Mouse (Mus musculus) kidney, adult 2 months (tissue): Measurements from ENCODE around the gene Rapgef2. TPM values are rescaled to one million over a fixed set of nuclear protein-coding genes. Genes with fewer than 3 reads are reported as not detected.
"Not testable (repeated sequence)": the region's sequence is repeated elsewhere in the genome, so short reads cannot be mapped to it uniquely, and the experiment has no call there.

Experiments used
- DNase-seq: peaks from one replicate; pipeline ENCODE4 v3.0.0; 2021
- H3K27ac ChIP-seq: fragments of 200-500 bp; 2 replicates; pipeline ENCODE4 v1.5.1; 2012; ENCODE audit warnings: low read depth, low read length, control low read depth, inconsistent platforms; ENCODE audit not compliant: insufficient read depth
- H3K27me3 ChIP-seq: fragments of 200-500 bp; replicated peaks from 2 replicates; pipeline ENCODE4 v1.6.1; 2012; ENCODE audit warnings: mild to moderate bottlenecking, moderate library complexity, low read length, inconsistent platforms; ENCODE audit not compliant: control insufficient read depth, insufficient read depth
- H3K36me3 ChIP-seq: fragments of 200-500 bp; 2 replicates; pipeline ENCODE4 v1.6.1; 2012; ENCODE audit warnings: mild to moderate bottlenecking, moderate library complexity, low read length, inconsistent platforms; ENCODE audit not compliant: control insufficient read depth, insufficient read depth
- H3K4me1 ChIP-seq: fragments of 200-500 bp; 2 replicates; pipeline ENCODE4 v1.6.1; 2011; ENCODE audit warnings: low read length; ENCODE audit not compliant: control insufficient read depth, insufficient read depth
- H3K4me3 ChIP-seq: fragments of 200-500 bp; 2 replicates; pipeline ENCODE4 v1.5.1; 2011; ENCODE audit warnings: mild to moderate bottlenecking, low read depth, low read length, control low read depth; ENCODE audit not compliant: insufficient read depth
- CTCF ChIP-seq: fragments of 200-500 bp; conservative IDR thresholded peaks from 2 replicates; pipeline ENCODE4 v1.5.1; 2011; ENCODE audit warnings: low read depth, mild to moderate bottlenecking, control low read depth, low read length, moderate library complexity, mixed read lengths; ENCODE audit not compliant: insufficient read depth, insufficient read length
- POLR2A ChIP-seq: fragments of 200-500 bp; IDR thresholded peaks from one replicate; pipeline ENCODE4 v1.6.1; 2011; ENCODE audit warnings: low read depth, low read length, control low read depth
- whole genome bisulfite sequencing: fragments of 180-500 bp; shearing (Covaris S2); methylation state at CpG from one replicate; pipeline ENCODE4 v1.1.7; 2018; 5-methylcytosine and 5-hydroxymethylcytosine counted together
- polyA plus RNA-seq: library from polyadenylated mRNA; depleted of rRNA; stranded (reverse); fragments of >200 nt; gene quantifications from 2 replicates; pipeline ENCODE4 v1.2.3, GENCODE M21; 2012

Rapgef2 gene
- polyA plus RNA-seq, 1 experiment: 7.6 TPM

DNA sequence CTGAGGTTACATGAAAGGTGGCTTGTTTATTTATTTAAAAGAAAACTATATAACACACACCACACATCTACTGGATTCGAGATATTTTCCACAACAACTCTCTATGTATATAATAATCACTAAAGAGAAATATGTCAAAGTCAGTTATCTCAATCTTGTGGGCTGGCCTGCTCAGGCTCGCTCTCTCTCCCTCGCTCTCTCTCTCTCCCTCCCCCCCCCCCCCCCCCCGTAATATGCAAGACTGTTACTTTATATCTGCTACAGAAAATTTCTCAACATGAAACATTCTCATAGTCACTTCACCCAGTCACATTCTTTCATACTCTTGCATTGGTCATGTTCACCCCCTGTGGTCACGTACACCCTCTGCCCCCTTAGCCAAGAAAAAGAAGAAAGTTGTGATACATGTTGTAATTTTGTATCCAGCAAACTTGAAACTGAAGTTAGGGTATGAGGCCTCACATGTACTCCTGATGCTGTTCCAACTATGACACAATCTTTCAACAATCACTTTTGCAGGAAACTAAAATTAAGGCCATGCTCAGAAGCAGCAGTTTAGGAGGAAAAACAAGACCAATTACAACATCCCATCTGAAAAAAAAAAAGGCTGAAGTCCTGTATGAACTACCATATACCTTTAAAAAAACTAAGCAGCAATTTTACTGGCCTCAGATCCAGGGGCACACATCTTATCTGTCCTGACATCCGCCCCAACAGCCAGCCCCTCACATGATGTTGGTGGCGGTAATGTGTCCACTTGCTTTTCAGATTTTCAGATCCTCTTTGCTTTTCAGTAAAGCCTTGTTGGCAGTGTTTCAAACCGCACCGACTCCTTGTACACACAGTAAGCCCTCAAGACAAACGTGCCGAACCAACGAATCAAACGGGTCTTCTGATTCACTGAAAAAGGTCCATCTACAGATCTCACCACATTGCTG, 52.6 kb downstream of the Rapgef2 start:
- Histone ChIP-seq H3K27me3 (no peaks in the 10 kb centered on the region), H3K27ac (no peak overlapping the region), H3K4me3 (no peak overlapping the region), H3K36me3 (no peaks in the 10 kb centered on the region), H3K4me1 (peaks cover 9% of the 10 kb centered on the region)
- DNase-seq: peak; percentile 45
- WGBS: 68% methylated on average over 13 of the region's 13 CpGs
- no peak for TF ChIP-seq CTCF
- no peak for TF ChIP-seq POLR2A

DNA sequence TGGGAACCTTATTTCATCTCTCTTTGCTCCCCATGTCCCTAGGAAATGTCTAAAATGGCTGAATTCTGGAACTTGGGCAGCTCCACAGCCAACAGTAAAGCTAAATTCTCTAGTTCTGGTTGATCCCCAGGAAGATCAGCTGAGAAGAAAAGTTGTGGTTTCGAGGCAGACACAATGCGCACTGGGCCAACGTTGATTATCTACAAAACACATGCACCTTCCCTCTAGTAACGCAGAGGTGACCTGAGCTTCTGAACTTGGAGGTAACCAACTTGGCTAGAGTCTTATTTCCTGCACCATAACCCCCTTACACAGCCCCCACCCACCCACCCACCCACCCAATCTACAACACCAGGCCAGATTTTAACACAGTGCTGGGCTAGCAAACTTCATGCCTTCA, 55.6 kb downstream of the Rapgef2 start:
- H3K27me3 ChIP-seq: no peaks in the 10 kb centered on the region
- no peak overlapping the region for H3K27ac ChIP-seq
- no peak for TF ChIP-seq POLR2A
- TF ChIP-seq CTCF: no peak
- WGBS: 95% methylated on average over 4 of the region's 4 CpGs
- no peaks in the 10 kb centered on the region; the same call in none of the 2 replicates for H3K4me1 ChIP-seq
- no peak overlapping the region for H3K4me3 ChIP-seq
- H3K36me3 ChIP-seq: no peaks in the 10 kb centered on the region
- no peak for DNase-seq

DNA sequence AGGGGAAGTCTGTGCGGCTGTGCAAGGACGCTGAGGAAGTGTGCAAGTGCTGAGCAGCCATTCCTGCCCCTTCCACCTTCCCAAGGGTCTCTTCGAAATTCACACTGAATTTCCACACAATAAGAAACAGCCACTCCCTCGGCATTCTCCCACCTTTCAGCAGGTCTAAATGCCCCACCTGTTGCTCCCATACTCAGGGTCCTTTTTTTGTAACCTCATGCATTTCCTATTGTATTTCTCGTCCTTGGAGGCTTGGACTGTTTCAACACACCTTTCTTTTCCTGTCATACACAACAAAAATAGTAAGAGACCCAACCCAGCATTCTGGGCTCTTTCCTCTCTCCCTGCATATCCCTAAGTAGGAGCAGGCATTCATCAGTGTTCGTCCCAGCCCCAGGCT, 56.8 kb downstream of the Rapgef2 start:
- TF ChIP-seq CTCF (no peak), POLR2A (no peak)
- DNase-seq: no peak

DNA sequence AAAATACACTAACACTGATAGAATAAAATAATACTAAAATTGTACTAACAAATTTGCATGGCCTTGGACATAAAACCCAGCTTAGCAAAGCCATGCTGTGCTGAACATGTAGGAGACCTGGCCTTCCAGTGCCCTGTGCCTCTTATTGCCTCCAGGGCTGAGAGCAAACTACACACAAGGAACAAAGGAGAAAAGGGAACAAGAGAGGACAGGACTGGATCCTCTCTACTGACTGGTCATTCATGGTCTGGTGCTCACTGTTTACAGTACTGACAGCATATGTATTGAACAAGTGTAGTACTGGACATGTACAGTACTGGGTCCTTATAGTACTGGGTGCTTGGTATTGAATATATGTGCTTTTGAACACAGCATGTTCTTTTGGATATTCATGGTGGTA, 58.0 kb downstream of the Rapgef2 start:
- DNase-seq: no peak

More for the DNA sequence above, 56.8 kb downstream of the Rapgef2 start:
- Histone ChIP-seq H3K27ac (no peak overlapping the region), H3K27me3 (no peaks in the 10 kb centered on the region), H3K4me1 (no peaks in the 10 kb centered on the region; the same call in none of the 2 replicates), H3K36me3 (no peaks in the 10 kb centered on the region), H3K4me3 (no peak overlapping the region)
- 62% methylated on average over 6 of the region's 6 CpGs for WGBS

DNA sequence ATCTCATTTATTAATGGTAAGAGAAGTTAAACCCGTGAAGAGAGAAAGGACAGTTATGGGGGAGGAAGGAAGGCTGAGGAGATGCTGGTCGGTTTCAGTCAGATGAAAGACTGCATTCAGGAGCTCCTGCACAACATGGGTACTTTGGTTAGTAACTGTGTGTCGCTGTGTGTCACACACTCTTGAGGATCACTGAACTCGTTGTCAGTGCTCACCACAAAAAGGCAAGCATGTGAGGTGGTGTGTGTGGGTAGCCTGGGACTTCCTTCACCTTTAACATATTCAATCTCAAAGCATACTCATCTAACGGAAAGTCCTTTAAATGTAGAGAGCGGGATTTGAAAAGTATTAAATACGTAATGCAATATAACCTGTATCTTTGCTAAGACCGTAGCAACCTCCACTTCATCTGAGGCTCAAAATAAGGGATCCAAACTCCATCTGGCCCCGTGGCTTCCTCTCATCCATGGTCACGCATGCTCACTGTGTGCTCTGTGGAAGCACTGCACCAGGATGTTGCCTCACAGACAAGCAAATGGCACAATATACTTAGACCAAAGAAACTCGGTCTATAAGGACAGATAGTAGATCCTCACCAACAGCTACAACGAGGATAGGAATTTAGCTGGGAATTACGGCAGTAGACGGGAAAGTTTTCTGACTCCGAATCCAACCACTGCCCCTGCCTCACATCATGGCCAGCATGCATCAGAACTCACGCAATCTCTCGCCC, 58.8 kb downstream of the Rapgef2 start:
- 82% methylated on average over 17 of the region's 17 CpGs for WGBS
- TF ChIP-seq CTCF (no peak), POLR2A (no peak)
- H3K4me3 ChIP-seq: no peak overlapping the region
- H3K4me1 ChIP-seq: peaks cover 18% of the 10 kb centered on the region
- no peaks in the 10 kb centered on the region for H3K36me3 ChIP-seq
- no peaks in the 10 kb centered on the region for H3K27me3 ChIP-seq
- DNase-seq: no peak
- H3K27ac ChIP-seq: no peak overlapping the region

More for the DNA sequence above, 58.0 kb downstream of the Rapgef2 start:
- Histone ChIP-seq H3K4me1 (peaks cover 11% of the 10 kb centered on the region), H3K27me3 (no peaks in the 10 kb centered on the region), H3K27ac (no peak overlapping the region), H3K36me3 (no peaks in the 10 kb centered on the region), H3K4me3 (no peak overlapping the region)
- TF ChIP-seq CTCF (no peak), POLR2A (no peak)

DNA sequence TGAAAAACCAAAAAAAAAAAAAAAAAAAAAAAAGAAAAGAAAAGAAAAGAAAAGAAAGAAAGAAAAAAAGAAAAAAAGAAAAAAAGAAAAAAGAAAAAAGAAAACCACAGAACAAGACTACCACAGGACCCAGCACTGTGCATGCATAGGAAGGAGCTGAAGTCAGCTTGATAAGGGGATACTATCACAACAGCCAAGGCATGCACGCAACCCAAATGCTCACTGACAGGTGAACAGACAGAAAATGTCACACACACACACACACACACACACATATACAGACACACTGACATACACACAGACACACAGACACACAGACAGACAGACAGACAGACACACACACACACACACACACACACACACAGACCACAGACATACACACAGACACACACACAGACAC, 59.5 kb downstream of the Rapgef2 start:
- H3K36me3 ChIP-seq, H3K27ac ChIP-seq, H3K4me3 ChIP-seq, H3K27me3 ChIP-seq, DNase-seq: not testable (repeated sequence)
- peaks cover 25% of the 10 kb centered on the region for H3K4me1 ChIP-seq
- 96% methylated on average over 1 of the region's 1 CpGs for WGBS

DNA sequence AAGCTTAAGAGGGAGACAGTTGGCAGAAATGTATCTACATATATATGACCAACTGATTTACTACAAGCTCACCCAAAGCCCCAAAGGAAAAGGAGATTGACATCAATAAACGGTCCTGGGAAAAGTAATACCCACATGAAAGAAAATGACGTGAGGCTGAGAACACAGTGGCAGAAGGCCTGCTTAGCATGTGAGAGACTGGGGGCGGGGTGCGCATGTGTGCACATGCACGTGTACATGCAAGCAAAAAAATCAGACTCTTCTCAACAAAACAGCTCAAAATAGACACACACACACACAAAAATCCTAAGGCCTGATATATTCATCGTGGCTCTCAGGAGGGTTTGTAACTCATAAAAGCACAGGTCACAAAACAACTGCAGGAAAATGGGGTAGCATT, 60.4 kb downstream of the Rapgef2 start:
- Histone ChIP-seq H3K36me3 (no peaks in the 10 kb centered on the region), H3K27ac (no peak overlapping the region), H3K27me3 (no peaks in the 10 kb centered on the region), H3K4me1 (peaks cover 32% of the 10 kb centered on the region), H3K4me3 (no peak overlapping the region)
- DNase-seq: no peak
- TF ChIP-seq CTCF (no peak), POLR2A (no peak)
- WGBS: 70% methylated on average over 6 of the region's 6 CpGs
